Mouse (Mus musculus) left cerebral cortex, adult 2 months (tissue): Measurements from ENCODE around the gene Slc9c1. TPM values are rescaled to one million over a fixed set of nuclear protein-coding genes. Genes with fewer than 3 reads are reported as not detected.

ENCODE experiments used
- DNase-seq, 2 experiments: peaks; one replicate each; pipeline ENCODE4 v3.0.0; 2021 to 2022; ENCODE audit warnings: low spot score in 2 of 2, mixed read lengths in 1 of 2; ENCODE audit errors: extremely low spot score in 1 of 2
- H3K27ac ChIP-seq: fragments of 200-600 bp; 2 replicates; pipeline ENCODE4 v1.8.1; 2022
- H3K4me3 ChIP-seq: fragments of 200-600 bp; 2 replicates; pipeline ENCODE4 v1.8.1; 2022
- CTCF ChIP-seq: fragments of 200-600 bp; IDR thresholded peaks from 2 replicates; pipeline ENCODE4 v1.8.1; 2022; ENCODE audit warnings: antibody characterized with exemption, mild to moderate bottlenecking, moderate library complexity
- intact Hi-C: fragments of 180-260 bp; cut with DNase I; formaldehyde crosslinking; loops from one replicate; pipeline ENCODE4 v1.15.1; 2025
- total RNA-seq, 2 experiments: library from RNA; stranded (reverse); gene quantifications; 2 replicates each; pipeline ENCODE4 v1.2.3; 2021

The Slc9c1 gene
- total RNA-seq, 2 experiments from 2014 or later: not detected

DNA sequence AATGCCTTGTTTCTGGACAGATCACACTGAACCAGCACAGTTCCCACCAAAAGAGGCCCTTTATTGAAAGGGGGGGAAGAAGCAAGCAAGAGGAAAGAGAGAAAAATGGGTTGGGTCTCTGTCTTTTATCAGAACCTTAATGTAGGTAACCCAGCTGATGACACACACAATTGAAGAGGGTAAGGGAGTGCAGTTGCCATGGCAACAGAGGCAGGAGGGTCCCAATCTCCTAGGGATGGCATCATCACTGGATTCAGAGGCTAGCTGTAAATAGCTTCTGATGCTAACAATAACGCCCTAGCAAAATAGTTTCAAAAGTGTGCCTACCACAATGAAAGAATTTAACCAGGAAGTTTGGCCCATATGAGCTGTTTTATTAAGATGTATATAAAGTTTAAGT lies 58.5 kb downstream of the Slc9c1 start:
- no peak overlapping the region for H3K27ac ChIP-seq
- no peak for TF ChIP-seq CTCF
- no peak for DNase-seq
- H3K4me3 ChIP-seq: no peak overlapping the region
- intact Hi-C loops: no loop called here

- Histone ChIP-seq H3K4me3 (no peak overlapping the region), H3K27ac (no peak overlapping the region)
- DNase-seq: no peak
- intact Hi-C loops: no loop called here
- TF ChIP-seq CTCF: no peak
Observed at GRCm38 (mm10) chr16:45595494-45595893, 60.4 kb downstream of the Slc9c1 start.

DNA sequence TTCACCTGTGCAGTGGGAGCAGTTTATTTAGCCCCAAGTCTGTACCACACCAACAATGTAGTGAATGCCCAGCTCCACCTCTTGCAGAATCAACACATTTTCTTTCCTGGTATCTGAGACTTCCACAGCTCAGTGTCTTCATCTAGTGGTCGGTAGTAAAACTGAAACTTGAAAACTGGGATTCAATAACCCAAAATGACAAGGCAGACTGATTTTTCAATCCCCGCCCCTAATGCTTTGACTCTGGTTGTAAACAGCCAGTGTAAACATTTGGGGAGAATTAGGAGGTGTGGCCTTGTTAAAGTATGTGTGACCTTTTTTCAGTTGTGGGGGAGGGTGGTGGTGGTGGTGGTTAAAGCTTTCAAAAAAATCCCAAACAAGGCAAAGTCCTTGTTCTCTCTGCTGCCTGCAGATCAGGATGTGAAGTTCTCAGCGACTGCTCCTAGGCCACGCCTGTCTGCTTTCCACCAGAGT lies 73.4 kb downstream of the Slc9c1 start:
- H3K4me3 ChIP-seq: no peak overlapping the region
- H3K27ac ChIP-seq: no peak overlapping the region
- intact Hi-C loops: loop anchor here (1.0 to 10.0 kb wide), 3 partner anchors 200 to 412 kb away; partner anchors contain the start of gene Cd200
- peak; percentile 87 for TF ChIP-seq CTCF
- DNase-seq: no peak

DNA sequence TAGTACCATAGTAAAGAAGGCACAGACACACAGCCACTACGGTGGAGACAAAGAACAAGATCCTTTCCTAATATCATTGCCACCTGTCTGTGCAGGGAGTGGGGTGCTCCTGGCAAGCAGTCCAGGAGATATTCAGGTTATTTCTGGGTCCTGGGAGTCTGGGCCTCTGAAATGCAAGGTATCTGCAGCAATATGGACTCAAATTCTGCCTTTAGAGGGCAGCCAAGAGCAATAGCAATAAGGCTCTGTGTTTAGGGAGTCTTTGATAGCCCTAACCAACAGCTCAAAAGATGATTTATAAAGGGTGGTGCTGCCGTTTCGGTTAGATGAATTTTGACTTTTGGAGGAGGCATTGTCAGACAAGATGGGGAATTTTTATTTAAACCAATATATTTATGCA lies 74.2 kb downstream of the Slc9c1 start:
- intact Hi-C loops: loop anchor here (2.0 to 10.0 kb wide), 2 partner anchors 200 to 274 kb away; partner anchors contain the start of gene Cd200
- Histone ChIP-seq H3K4me3 (no peak overlapping the region), H3K27ac (no peak overlapping the region)
- peak in 1 of 2 experiments; percentile 17 for DNase-seq
- peak; percentile 66 for TF ChIP-seq CTCF

GRCm38 (mm10) chr16:45610267-45610666 lies 75.2 kb downstream of the Slc9c1 start, which contains the start of gene Gcsam:
TSS of gene Gcsam (plus strand) at chr16:45610380.
- no peak for TF ChIP-seq CTCF
- intact Hi-C loops: no loop called here
- no peak for DNase-seq
- Histone ChIP-seq H3K27ac (no peak within 1 kb of the TSS), H3K4me3 (no peak within 1 kb of the TSS)

DNA sequence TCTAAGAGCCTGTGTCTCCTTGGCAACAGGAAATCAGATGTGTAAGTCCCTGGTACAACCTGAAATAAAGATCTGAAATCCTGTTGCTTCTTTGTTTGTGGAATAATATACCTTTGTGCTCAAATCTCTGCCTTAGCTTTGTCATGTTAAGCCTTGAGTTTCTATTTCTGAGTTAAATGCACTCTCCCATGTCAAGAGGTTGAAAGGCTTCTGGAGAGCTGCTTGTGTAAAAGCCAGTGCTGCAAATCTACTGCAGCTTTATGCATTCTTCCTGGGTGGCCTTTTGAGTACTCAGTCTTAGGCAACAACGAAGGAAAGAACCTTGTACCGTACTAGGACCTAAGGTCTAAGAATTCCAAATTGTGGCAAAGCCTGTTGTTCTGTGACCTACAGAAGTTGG lies 78.1 kb downstream of the Slc9c1 start:
- H3K4me3 ChIP-seq: no peak overlapping the region
- intact Hi-C loops: no loop called here
- no peak for TF ChIP-seq CTCF
- DNase-seq: no peak
- H3K27ac ChIP-seq: no peak overlapping the region

DNA sequence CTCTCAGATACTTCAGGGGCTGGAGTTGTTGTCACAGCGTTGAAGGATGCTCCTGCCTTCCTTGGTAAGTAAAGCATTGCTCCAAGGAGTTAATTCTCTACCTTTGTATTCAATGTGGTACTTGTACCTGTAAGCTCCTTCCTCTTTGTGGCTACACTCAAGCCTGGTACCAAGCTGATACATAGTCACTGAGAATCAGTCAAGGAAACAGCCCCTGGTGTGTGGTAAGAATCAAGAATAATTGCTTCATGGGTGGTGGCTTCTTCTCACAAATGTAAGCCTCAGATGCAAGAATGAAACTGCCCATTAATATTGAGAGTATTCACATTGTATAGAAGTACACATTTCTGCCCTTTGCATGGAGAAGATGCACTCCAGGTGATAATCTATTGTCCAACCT lies 80.8 kb downstream of the Slc9c1 start:
- intact Hi-C loops: no loop called here
- H3K27ac ChIP-seq: no peak overlapping the region
- no peak for DNase-seq
- H3K4me3 ChIP-seq: no peak overlapping the region
- TF ChIP-seq CTCF: no peak

DNA sequence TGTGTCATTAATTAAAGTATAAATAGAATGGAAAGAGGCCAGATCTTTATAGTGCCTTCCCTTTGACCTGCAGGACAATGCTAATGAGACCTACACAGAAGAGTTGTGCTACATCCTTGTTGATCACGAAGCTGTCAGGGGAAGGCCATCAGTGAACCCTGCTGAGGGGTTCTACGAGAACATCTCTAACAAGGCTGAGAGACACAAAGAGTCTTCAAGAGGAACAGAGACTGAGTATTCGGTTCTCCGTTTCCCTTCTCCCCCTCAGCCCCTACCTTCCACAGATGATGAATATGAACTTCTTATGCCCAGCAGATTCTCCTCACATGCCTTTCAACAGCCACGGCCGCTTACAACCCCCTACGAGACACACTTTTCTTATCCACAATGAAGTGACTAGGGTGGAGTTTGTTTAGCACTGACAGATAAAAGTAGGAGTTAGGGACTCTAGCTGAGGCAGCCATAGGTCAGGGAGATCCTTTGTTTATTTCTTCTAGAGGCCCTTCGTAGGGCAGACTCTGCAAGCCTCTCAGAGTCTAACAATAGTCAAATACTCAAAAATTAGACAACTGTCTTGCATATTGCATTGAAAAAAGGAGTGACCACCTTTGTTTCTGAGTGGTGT lies 84.8 kb downstream of the Slc9c1 start:
- no peak overlapping the region for H3K4me3 ChIP-seq

GRCm38 (mm10) chr16:45623230-45623629 lies 88.1 kb downstream of the Slc9c1 start:
- no peak for TF ChIP-seq CTCF
- Histone ChIP-seq H3K27ac (no peak overlapping the region), H3K4me3 (no peak overlapping the region)
- intact Hi-C loops: no loop called here
- DNase-seq: no peak

More for the DNA sequence above, 84.8 kb downstream of the Slc9c1 start:
- no peak for DNase-seq
- TF ChIP-seq CTCF: no peak
- intact Hi-C loops: no loop called here
- H3K27ac ChIP-seq: no peak overlapping the region

GRCm38 (mm10) chr16:45624791-45625190 lies 89.7 kb downstream of the Slc9c1 start:
- H3K27ac ChIP-seq: no peak overlapping the region
- intact Hi-C loops: no loop called here
- DNase-seq: no peak
- no peak for TF ChIP-seq CTCF
- H3K4me3 ChIP-seq: no peak overlapping the region

- no peak overlapping the region for H3K4me3 ChIP-seq
- H3K27ac ChIP-seq: no peak overlapping the region
- intact Hi-C loops: no loop called here
- no peak for TF ChIP-seq CTCF
- no peak for DNase-seq
Observed at GRCm38 (mm10) chr16:45625342-45625741, 90.2 kb downstream of the Slc9c1 start.

GRCm38 (mm10) chr16:45629497-45630105 lies 94.5 kb downstream of the Slc9c1 start:
- intact Hi-C loops: loop anchor here (1.0 to 2.0 kb wide), 2 partner anchors 47 to 433 kb away; no protein-coding TSS in a partner anchor
- DNase-seq: no peak
- no peak overlapping the region for H3K4me3 ChIP-seq
- H3K27ac ChIP-seq: no peak overlapping the region
- no peak for TF ChIP-seq CTCF
